11 mouse cellular contexts compared by ENCODE assay signal in genomic region chr12:85619898-85620443, GRCm38 (mm10). TPM values are rescaled to one million over a fixed set of nuclear protein-coding genes. Genes with fewer than 3 reads are reported as not detected.
DNase-seq lines count a peak whose midpoint lies in the region; ATAC-seq and TF ChIP-seq lines count a peak whose summit lies in the region.
"Had no signal": no experiment of that assay in that cellular context is flagged by ENCODE, and none has a peak within 500 bp of the region (broad histone marks: within the 10 kb centered on the region; RNA-seq: fewer than 3 reads in every experiment).

No protein-coding gene starts in this region.

- peak overlapping the region; percentile 44; the same call in 1 of the 2 replicates for H3K27ac ChIP-seq in ES-Bruce4 (ENCODE audit: insufficient read depth, low read length)
- peak overlapping the region; percentile 35 for H3K27ac ChIP-seq in forebrain, postnatal 0 days (ENCODE audit: low read depth, low read length)
- H3K27ac ChIP-seq in midbrain, embryonic 12.5 days (replicated peaks): peak overlapping the region; percentile 60
- H3K27ac ChIP-seq: limb, embryonic 13.5 days had no signal

- no peak for ATAC-seq in forebrain, postnatal 0 days
- ATAC-seq in midbrain, embryonic 12.5 days (ENCODE audit: low FRiP score, low read depth): no peak

- H3K9me3 ChIP-seq in ES-Bruce4 (replicated peaks; ENCODE audit: control insufficient read depth, insufficient read depth, low read length, poor library complexity, severe bottlenecking): no peaks in the 10 kb centered on the region
- no peaks in the 10 kb centered on the region for H3K9me3 ChIP-seq in forebrain, postnatal 0 days (ENCODE audit: low read length)
- H3K9me3 ChIP-seq in midbrain, embryonic 12.5 days: no peaks in the 10 kb centered on the region
- H3K9me3 ChIP-seq: limb, embryonic 13.5 days had no signal

- no peak for TF ChIP-seq CTCF in ES-Bruce4 (IDR thresholded peaks at IDR 0.05; ENCODE audit: low read depth, low read length)
- TF ChIP-seq CTCF in forebrain, postnatal 0 days (IDR thresholded peaks at IDR 0.05; ENCODE audit: low read depth): no peak

- H3K4me3 ChIP-seq in ES-Bruce4 (ENCODE audit: low read depth, low read length): no peak overlapping the region
- H3K4me3 ChIP-seq in forebrain, postnatal 0 days (ENCODE audit: low read depth, low read length): no peak overlapping the region
- no peak overlapping the region for H3K4me3 ChIP-seq in midbrain, embryonic 12.5 days
- H3K4me3 ChIP-seq: limb, embryonic 13.5 days had no signal

- DNase-seq in embryo, embryonic 10.5 days (ENCODE audit: low spot score): peak; percentile 29
- no peak for DNase-seq in embryo, embryonic 10 days (ENCODE audit: low spot score)
- no peak for DNase-seq in forebrain, postnatal 0 days
- DNase-seq in gastrocnemius, adult 8-10 months (ENCODE audit: low spot score in 2 of 2): no peak
- DNase-seq in lung, postnatal 4 days: no peak
- DNase-seq in frontal cortex, postnatal 25 days (ENCODE audit: low spot score in 2 of 2): no peak
- DNase-seq: B cell, adult 2 months had no signal

- no peaks in the 10 kb centered on the region for H3K36me3 ChIP-seq in ES-Bruce4 (ENCODE audit: control insufficient read depth, insufficient read depth, low read length, poor library complexity, severe bottlenecking)
- H3K36me3 ChIP-seq in forebrain, postnatal 0 days (ENCODE audit: insufficient read depth): peaks cover 7% of the 10 kb centered on the region
- no peaks in the 10 kb centered on the region for H3K36me3 ChIP-seq in midbrain, embryonic 12.5 days

- WGBS in forebrain, postnatal 0 days: 21% methylated on average over 11 of the region's 11 CpGs
- WGBS in midbrain, embryonic 12.5 days: 60% methylated on average over 11 of the region's 11 CpGs

- H3K27me3 ChIP-seq in ES-Bruce4 (ENCODE audit: control insufficient read depth, insufficient read depth, low read length, poor library complexity, severe bottlenecking): no peaks in the 10 kb centered on the region
- H3K27me3 ChIP-seq in forebrain, postnatal 0 days (ENCODE audit: insufficient read depth, low read length): no peaks in the 10 kb centered on the region
- H3K27me3 ChIP-seq in midbrain, embryonic 12.5 days: no peaks in the 10 kb centered on the region
- H3K27me3 ChIP-seq: limb, embryonic 13.5 days had no signal

- no peak overlapping the region for H3K4me2 ChIP-seq in forebrain, postnatal 0 days (ENCODE audit: low read depth)
- H3K4me2 ChIP-seq in midbrain, embryonic 12.5 days (replicated peaks): no peak overlapping the region
- H3K4me2 ChIP-seq: heart, embryonic 11.5 days; limb, embryonic 13.5 days had no signal

- H3K4me1 ChIP-seq in ES-Bruce4 (ENCODE audit: control insufficient read depth, insufficient read depth, low read length): peaks cover 9% of the 10 kb centered on the region
- peaks cover 17% of the 10 kb centered on the region; the same call in 1 of the 2 replicates for H3K4me1 ChIP-seq in forebrain, postnatal 0 days (ENCODE audit: insufficient read depth)
- peaks cover 15% of the 10 kb centered on the region for H3K4me1 ChIP-seq in midbrain, embryonic 12.5 days

- no peak for TF ChIP-seq POLR2A in ES-Bruce4 (IDR thresholded peaks at IDR 0.05; ENCODE audit: insufficient read depth, low read length)

- TF ChIP-seq EP300 in ES-Bruce4 (IDR thresholded peaks at IDR 0.05; ENCODE audit: insufficient read depth, low read depth, low read length): no peak

- H3K9ac ChIP-seq in ES-Bruce4 (ENCODE audit: low read depth, poor library complexity, severe bottlenecking): no peak overlapping the region
- H3K9ac ChIP-seq in forebrain, postnatal 0 days: no peak overlapping the region
- no peak overlapping the region for H3K9ac ChIP-seq in midbrain, embryonic 12.5 days (replicated peaks)
- H3K9ac ChIP-seq: limb, embryonic 13.5 days had no signal

RNA-seq across cellular contexts. Expression of gene Jdp2, which starts 21.1 kb away (rescaled TPM):
- polyA plus RNA-seq in ES-Bruce4 (2011; ENCODE audit: insufficient read depth, insufficient read length, low read depth, missing spikeins): 14.0 and 14.4 TPM in 2 replicates
- 10.4 and 17.2 TPM in 2 replicates for total RNA-seq in forebrain, postnatal 0 days (2014; rRNA removed)
- polyA plus RNA-seq in forebrain, postnatal 0 days (2015; fragmentation: Nextera tagmentation; extraction: Ambion mirVana): 0.24 and 0.60 TPM in 2 replicates
- 0.54 and 0.92 TPM in 2 replicates for polyA plus RNA-seq in midbrain, embryonic 12.5 days (2016; fragmentation: Nextera tagmentation; extraction: Ambion mirVana)
- total RNA-seq in gastrocnemius, adult 8-10 months (2022): 1 to 10 TPM; 3.0 to 4.5 (median 3.8) TPM
